Mouse (Mus musculus) liver, postnatal 0 days (tissue): ENCODE data around the gene Cttnbp2nl.

ENCODE experiments used
- CTCF ChIP-seq: sonication (generic); IDR thresholded peaks from 2 replicates; pipeline ENCODE4 v1.5.1; 2016; ENCODE audit warnings: antibody characterized with exemption, low read depth
- EP300 ChIP-seq: IDR thresholded peaks from 2 replicates; pipeline ENCODE4 v1.6.1; 2016; ENCODE audit warnings: antibody characterized with exemption, low read depth, mild to moderate bottlenecking

- TF ChIP-seq CTCF (no peak), EP300 (no peak)
These were observed 7.0 kb upstream of the Cttnbp2nl start for GRCm38 (mm10) chr3:105059911-105060310.
